Mouse (Mus musculus) stomach, postnatal 0 days (tissue): ENCODE data around the gene Gm10097. TPM values are rescaled to one million over a fixed set of nuclear protein-coding genes. Genes with fewer than 3 reads are reported as not detected.

Experiments used
- ATAC-seq: fragments of 200-750 bp; cut with Nextera tagmentation; 2 replicates; pipeline ENCODE4 v1.8.0; 2017; ENCODE audit not compliant: low FRiP score, low TSS enrichment
- DNase-seq: peaks from one replicate; pipeline ENCODE4 v3.0.0-alpha.2; 2016; ENCODE audit warnings: low spot score
- H3K27ac ChIP-seq: fragments of 300-500 bp; sonication (generic); replicated peaks from 2 replicates; pipeline ENCODE4 v1.5.1; 2014; ENCODE audit warnings: mild to moderate bottlenecking, control low read depth
- H3K27me3 ChIP-seq: fragments of 300-500 bp; sonication (generic); 2 replicates; pipeline ENCODE4 v1.6.1; 2014; ENCODE audit warnings: low read length; ENCODE audit not compliant: control insufficient read depth, insufficient read depth
- H3K36me3 ChIP-seq: fragments of 300-500 bp; sonication (generic); 2 replicates; pipeline ENCODE4 v1.6.1; 2014; ENCODE audit warnings: low read length, mixed read lengths; ENCODE audit not compliant: control insufficient read depth, insufficient read depth
- H3K4me1 ChIP-seq: fragments of 300-500 bp; sonication (generic); replicated peaks from 2 replicates; pipeline ENCODE4 v1.6.1; 2014; ENCODE audit warnings: antibody characterized with exemption; ENCODE audit not compliant: control insufficient read depth, insufficient read depth
- H3K4me2 ChIP-seq: fragments of 300-500 bp; sonication (generic); replicated peaks from 2 replicates; pipeline ENCODE4 v1.6.1; 2014; ENCODE audit warnings: low read depth, mild to moderate bottlenecking, control low read depth, moderate library complexity
- H3K4me3 ChIP-seq: fragments of 300-500 bp; sonication (generic); 2 replicates; pipeline ENCODE4 v1.5.1; 2014; ENCODE audit warnings: low read depth, low read length, control low read depth
- H3K9ac ChIP-seq: fragments of 300-500 bp; sonication (generic); 2 replicates; pipeline ENCODE4 v1.6.1; 2014; ENCODE audit warnings: mild to moderate bottlenecking, low read length, control low read depth, mixed read lengths
- H3K9me3 ChIP-seq: fragments of 300-500 bp; sonication (generic); 2 replicates; pipeline ENCODE4 v1.6.1; 2016; ENCODE audit warnings: low read length; ENCODE audit not compliant: control insufficient read depth
- CTCF ChIP-seq: IDR thresholded peaks from 2 replicates; pipeline ENCODE4 v1.5.1; 2016; ENCODE audit warnings: antibody characterized with exemption, low read depth, mild to moderate bottlenecking, moderate library complexity
- EP300 ChIP-seq: optimal IDR thresholded peaks from 2 replicates; pipeline ENCODE3; 2016; ENCODE audit warnings: antibody characterized with exemption
- WGBS: fragments of 180-500 bp; shearing (Covaris S2); extraction: QIAGEN DNeasy Blood & Tissue Kit; methylation state at CpG from one replicate; pipeline ENCODE4 v1.1.7; 2014; 5-methylcytosine and 5-hydroxymethylcytosine counted together
- polyA plus RNA-seq: library from polyadenylated mRNA; unstranded; fragments of >200 nt; fragmentation: Nextera tagmentation; extraction: Ambion mirVana; gene quantifications from 2 replicates; pipeline ENCODE4 v1.2.1, GENCODE M21; 2015

Gene Gm10097
- polyA plus RNA-seq, 1 experiment from 2014 or later: 0.06 TPM

DNA sequence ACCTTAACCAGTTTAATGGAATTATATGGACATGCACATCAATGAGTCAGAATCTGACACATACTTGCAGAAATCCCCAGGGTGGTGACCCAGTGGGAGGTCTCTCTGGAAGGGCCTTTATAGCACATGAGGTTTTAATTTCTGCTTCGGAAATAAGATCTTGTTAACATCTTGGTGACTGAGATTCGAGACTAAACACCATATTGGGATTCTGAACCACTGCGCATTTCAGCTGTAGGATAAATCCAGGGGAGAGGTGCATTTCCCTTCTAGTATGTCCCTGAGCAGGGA is 1.9 kb downstream of the Gm10097 start:
- 80% methylated on average over 3 of the region's 3 CpGs for WGBS
- Histone ChIP-seq H3K4me1 (no peaks in the 10 kb centered on the region), H3K4me3 (no peak overlapping the region), H3K9ac (no peak overlapping the region), H3K4me2 (no peak overlapping the region), H3K9me3 (no peaks in the 10 kb centered on the region), H3K27me3 (no peaks in the 10 kb centered on the region), H3K27ac (no peak overlapping the region), H3K36me3 (no peaks in the 10 kb centered on the region)
- DNase-seq (no peak), ATAC-seq (no peak)
- no peak for TF ChIP-seq EP300
- no peak for TF ChIP-seq CTCF

GRCm38 (mm10) chr10:5072054-5072453 is 3.1 kb downstream of the Gm10097 start:
- Histone ChIP-seq H3K27me3 (no peaks in the 10 kb centered on the region), H3K4me3 (no peak overlapping the region), H3K4me1 (no peaks in the 10 kb centered on the region), H3K4me2 (no peak overlapping the region), H3K9me3 (no peaks in the 10 kb centered on the region), H3K9ac (no peak overlapping the region), H3K27ac (no peak overlapping the region), H3K36me3 (no peaks in the 10 kb centered on the region)
- 79% methylated on average over 8 of the region's 8 CpGs for WGBS
- no peak for ATAC-seq
- DNase-seq: no peak
- TF ChIP-seq EP300 (no peak), CTCF (no peak)

DNA sequence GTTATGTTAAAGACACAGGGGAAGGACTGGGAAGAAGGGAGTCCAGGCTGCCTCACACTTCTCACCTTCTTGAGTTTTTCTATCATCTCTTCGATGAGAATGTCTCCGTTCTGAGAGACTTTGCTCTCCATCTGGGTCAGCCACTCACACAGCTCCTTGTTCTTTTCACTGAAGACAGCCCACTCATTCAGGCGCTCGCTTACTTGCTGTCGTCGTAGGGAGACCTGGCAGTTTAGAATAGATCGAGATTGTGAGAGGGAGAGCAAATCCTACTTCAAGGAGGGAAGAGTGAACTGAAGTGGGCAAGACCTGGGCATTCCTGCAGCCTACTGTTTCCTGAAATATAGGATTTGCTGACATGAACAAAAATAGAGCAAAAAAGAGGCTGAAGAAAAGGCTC is 6.7 kb downstream of the Gm10097 start:
- Histone ChIP-seq H3K4me1 (no peaks in the 10 kb centered on the region), H3K9ac (no peak overlapping the region), H3K9me3 (no peaks in the 10 kb centered on the region), H3K4me3 (no peak overlapping the region), H3K27ac (no peak overlapping the region), H3K4me2 (no peak overlapping the region), H3K36me3 (no peaks in the 10 kb centered on the region), H3K27me3 (no peaks in the 10 kb centered on the region)
- TF ChIP-seq CTCF (no peak), EP300 (no peak)
- WGBS: 92% methylated on average over 7 of the region's 7 CpGs
- DNase-seq (no peak), ATAC-seq (no peak)

- no peak for ATAC-seq
- Histone ChIP-seq H3K4me1 (no peaks in the 10 kb centered on the region), H3K4me2 (no peak overlapping the region), H3K36me3 (no peaks in the 10 kb centered on the region), H3K27me3 (no peaks in the 10 kb centered on the region), H3K9me3 (no peaks in the 10 kb centered on the region), H3K9ac (no peak overlapping the region), H3K4me3 (no peak overlapping the region), H3K27ac (peak overlapping the region; percentile 45; the same call in 1 of the 2 replicates)
- TF ChIP-seq EP300 (no peak), CTCF (no peak)
- DNase-seq: peak; percentile 20
- 42% methylated on average over 9 of the region's 9 CpGs for WGBS
Measured at GRCm38 (mm10) chr10:5079945-5080468, 11.0 kb downstream of the Gm10097 start.

- Histone ChIP-seq H3K4me1 (no peaks in the 10 kb centered on the region), H3K27me3 (no peaks in the 10 kb centered on the region), H3K27ac (no peak overlapping the region), H3K4me2 (no peak overlapping the region), H3K36me3 (no peaks in the 10 kb centered on the region), H3K9me3 (no peaks in the 10 kb centered on the region), H3K9ac (no peak overlapping the region), H3K4me3 (no peak overlapping the region)
- no peak for TF ChIP-seq CTCF
- DNase-seq: no peak
- whole genome bisulfite sequencing: 72% methylated on average over 6 of the region's 6 CpGs
- ATAC-seq: no peak
Measured at GRCm38 (mm10) chr10:5083716-5084115, 14.7 kb downstream of the Gm10097 start.

- H3K36me3 ChIP-seq: no peaks in the 10 kb centered on the region
- H3K4me2 ChIP-seq: no peak overlapping the region
- no peak for ATAC-seq
- H3K9ac ChIP-seq: no peak overlapping the region
- 81% methylated on average over 5 of the region's 5 CpGs for WGBS
- H3K27ac ChIP-seq: no peak overlapping the region
- H3K4me1 ChIP-seq: no peaks in the 10 kb centered on the region
- no peaks in the 10 kb centered on the region for H3K9me3 ChIP-seq
- TF ChIP-seq EP300: no peak
- TF ChIP-seq CTCF: no peak
- H3K27me3 ChIP-seq: no peaks in the 10 kb centered on the region
- H3K4me3 ChIP-seq: no peak overlapping the region
- DNase-seq: no peak
Measured at GRCm38 (mm10) chr10:5085792-5086191, 16.8 kb downstream of the Gm10097 start.
